10 mouse cellular contexts compared by ENCODE assay signal in the genomic region with DNA sequence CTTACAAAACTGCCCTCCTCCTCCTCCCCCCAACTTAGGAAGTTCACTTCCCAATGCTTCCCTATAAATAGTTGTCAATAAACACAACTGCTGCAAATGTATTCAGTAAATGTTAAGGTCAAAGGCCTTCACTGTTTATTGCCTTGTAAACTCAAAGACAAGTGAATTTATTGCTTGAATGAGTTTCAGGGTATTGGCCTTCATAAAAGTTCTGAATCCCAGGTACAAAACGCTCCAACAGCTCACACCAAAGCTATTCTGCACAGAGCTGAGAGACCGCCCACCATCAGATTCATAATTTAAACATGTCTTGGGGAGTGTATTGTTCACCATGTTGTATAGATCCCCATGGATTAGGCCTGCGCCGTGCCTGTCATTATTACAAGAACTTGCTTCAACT.
"Had no signal": no experiment of that assay in that cellular context is flagged by ENCODE, and none has a peak within 500 bp of the region (broad histone marks: within the 10 kb centered on the region; RNA-seq: fewer than 3 reads in every experiment).

No protein-coding gene starts in this region.

- H3K4me3 ChIP-seq: left cerebral cortex, adult 2 months; limb, embryonic 13.5 days; stomach, embryonic 15.5 days had no signal

- H3K36me3 ChIP-seq: limb, embryonic 13.5 days; stomach, embryonic 15.5 days had no signal

- H3K9ac ChIP-seq: limb, embryonic 13.5 days; liver, embryonic 14.5 days; stomach, embryonic 15.5 days had no signal

- H3K27me3 ChIP-seq: stomach, embryonic 15.5 days had no signal

- H3K4me2 ChIP-seq: limb, embryonic 13.5 days; stomach, embryonic 15.5 days had no signal

- DNase-seq: kidney, adult 18-20 months; kidney, postnatal 10 days; kidney, postnatal 4 days; lung, adult 18-20 months; thymus, adult 2 months; thymus, postnatal 25 days had no signal

- H3K4me1 ChIP-seq: stomach, embryonic 15.5 days had no signal

- H3K9me3 ChIP-seq: limb, embryonic 13.5 days; stomach, embryonic 15.5 days had no signal

- H3K27ac ChIP-seq: left cerebral cortex, adult 2 months; limb, embryonic 13.5 days; liver, embryonic 14.5 days; stomach, embryonic 15.5 days had no signal
